Mouse (Mus musculus) hindbrain, embryonic 15.5 days (tissue): ENCODE results near the gene Vmn2r41. TPM values are rescaled to one million over a fixed set of nuclear protein-coding genes. Genes with fewer than 3 reads are reported as not detected.
"Not testable (repeated sequence)": the region's sequence is repeated elsewhere in the genome, so short reads cannot be mapped to it uniquely, and the experiment has no call there.

Experiments used
- ATAC-seq: fragments of 200-750 bp; cut with Nextera tagmentation; 2 replicates; pipeline ENCODE4 v1.8.0; 2017; ENCODE audit warnings: low read depth, moderate number of reproducible peaks, moderate TSS enrichment; ENCODE audit not compliant: low FRiP score
- H3K27ac ChIP-seq: fragments of 300-500 bp; sonication (generic); replicated peaks from 2 replicates; pipeline ENCODE4 v1.5.1; 2015; ENCODE audit warnings: mild to moderate bottlenecking, inconsistent platforms
- H3K27me3 ChIP-seq: fragments of 300-500 bp; sonication (generic); 2 replicates; pipeline ENCODE4 v1.6.1; 2015; ENCODE audit warnings: control low read depth, inconsistent platforms
- H3K36me3 ChIP-seq: fragments of 300-500 bp; sonication (generic); 2 replicates; pipeline ENCODE4 v1.6.1; 2015; ENCODE audit warnings: control low read depth, inconsistent platforms
- H3K4me1 ChIP-seq: fragments of 300-500 bp; sonication (generic); replicated peaks from 2 replicates; pipeline ENCODE4 v1.6.1; 2015; ENCODE audit warnings: control low read depth, inconsistent platforms
- H3K4me2 ChIP-seq: fragments of 300-500 bp; sonication (generic); 2 replicates; pipeline ENCODE4 v1.6.1; 2015; ENCODE audit warnings: moderate library complexity, mild to moderate bottlenecking, inconsistent platforms
- H3K4me3 ChIP-seq: fragments of 300-500 bp; sonication (generic); 2 replicates; pipeline ENCODE4 v1.5.1; 2015; ENCODE audit warnings: mild to moderate bottlenecking, inconsistent platforms
- H3K9ac ChIP-seq: fragments of 300-500 bp; sonication (generic); 2 replicates; pipeline ENCODE4 v1.6.1; 2015; ENCODE audit warnings: inconsistent platforms
- H3K9me3 ChIP-seq: fragments of 300-500 bp; sonication (generic); 2 replicates; pipeline ENCODE4 v1.6.1; 2016; ENCODE audit warnings: control low read depth, inconsistent platforms
- WGBS: fragments of 180-500 bp; shearing (Covaris S2); methylation state at CpG from one replicate; pipeline ENCODE4 v1.1.7; 2015; 5-methylcytosine and 5-hydroxymethylcytosine counted together
- polyA plus RNA-seq: library from polyadenylated mRNA; unstranded; fragments of >200 nt; fragmentation: Nextera tagmentation; extraction: Ambion mirVana; gene quantifications from 2 replicates; pipeline ENCODE4 v1.2.1, GENCODE M21; 2015

Vmn2r41 gene
- not detected in 2 replicates for polyA plus RNA-seq

DNA sequence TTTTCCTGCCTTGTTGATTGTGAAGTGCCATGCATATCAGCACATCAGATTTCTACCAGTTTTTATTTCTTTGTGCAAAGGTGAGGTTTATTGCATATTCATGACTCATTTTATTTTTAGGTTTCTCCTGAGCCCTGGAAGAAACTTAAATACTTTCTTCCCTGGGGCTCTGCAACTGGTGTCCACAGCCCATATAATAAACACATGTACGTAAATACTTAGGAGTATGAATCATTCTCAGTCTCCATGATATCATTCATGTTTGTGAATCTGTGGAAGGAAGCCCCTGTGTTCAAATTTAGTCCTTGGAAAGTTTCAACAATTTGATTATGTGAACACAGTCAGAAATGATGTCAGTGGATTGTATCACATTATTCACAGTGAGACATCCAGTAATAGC lies at the start of gene Vmn2r41:
Vmn2r41 (minus strand) TSS at position 101 of the 400 bp plus-strand sequence.
- not testable (repeated sequence) for H3K27ac ChIP-seq, H3K4me3 ChIP-seq, H3K9me3 ChIP-seq, H3K4me1 ChIP-seq, ATAC-seq, H3K4me2 ChIP-seq, H3K9ac ChIP-seq, H3K36me3 ChIP-seq, H3K27me3 ChIP-seq
- WGBS: no CpG with 5 or more reads among the region's 1 CpGs

GRCm38 (mm10) chr7:8200220-8200619 lies 38.8 kb upstream of the Vmn2r41 start, which contains the start of gene Vmn2r42:
Gene Vmn2r42, minus strand, starts transcription at chr7:8200320.
- not testable (repeated sequence) for H3K27me3 ChIP-seq, H3K4me3 ChIP-seq, H3K27ac ChIP-seq, H3K9ac ChIP-seq, H3K36me3 ChIP-seq, H3K4me2 ChIP-seq, ATAC-seq, H3K9me3 ChIP-seq, H3K4me1 ChIP-seq
- no CpG with 5 or more reads among the region's 2 CpGs for WGBS

DNA sequence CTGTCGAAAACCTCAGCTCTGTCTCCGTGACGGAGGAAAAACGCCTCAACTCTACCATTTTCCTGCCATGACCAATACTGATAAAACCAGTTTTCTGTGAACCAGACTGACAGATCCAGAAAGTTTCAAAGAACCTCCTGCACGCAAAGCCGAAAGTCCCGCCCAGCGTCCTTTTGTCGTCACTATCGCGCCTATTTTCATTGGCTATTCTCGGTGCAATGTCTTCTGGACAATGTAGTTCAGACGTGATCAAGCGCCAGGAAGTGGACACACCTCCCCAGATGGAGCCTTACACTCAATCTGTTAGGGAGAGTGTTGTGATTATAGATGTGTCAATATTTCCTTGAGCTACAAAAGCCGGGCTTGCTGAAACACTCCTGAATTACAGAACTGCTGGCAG lies 68.6 kb downstream of the Vmn2r41 start:
- H3K4me2 ChIP-seq, H3K4me1 ChIP-seq, H3K4me3 ChIP-seq, ATAC-seq, H3K27me3 ChIP-seq, H3K9me3 ChIP-seq, H3K36me3 ChIP-seq, H3K9ac ChIP-seq, H3K27ac ChIP-seq: not testable (repeated sequence)
- WGBS: 42% methylated on average over 11 of the region's 15 CpGs

Other genes starting within 250 kb of the Vmn2r41 start
- gene Vmn2r42, start 38.7 kb upstream of the Vmn2r41 start, polyA plus RNA-seq: not detected in 2 replicates
- not detected in 2 replicates for gene Vmn2r43, start 98.9 kb upstream of the Vmn2r41 start, polyA plus RNA-seq
- gene Vmn2r44, start 221.7 kb upstream of the Vmn2r41 start, polyA plus RNA-seq: not detected in 2 replicates